Mouse (Mus musculus): ENCODE measurements around the gene Tuba8. TPM values are rescaled to one million over a fixed set of nuclear protein-coding genes. Genes with fewer than 3 reads are reported as not detected.
A peak's percentile ranks its signal among the peaks of the same experiment; 100 is the strongest.

Tuba8 gene
- total RNA-seq, 2 experiments from 2014 or later, result 201 to 248 TPM

DNA sequence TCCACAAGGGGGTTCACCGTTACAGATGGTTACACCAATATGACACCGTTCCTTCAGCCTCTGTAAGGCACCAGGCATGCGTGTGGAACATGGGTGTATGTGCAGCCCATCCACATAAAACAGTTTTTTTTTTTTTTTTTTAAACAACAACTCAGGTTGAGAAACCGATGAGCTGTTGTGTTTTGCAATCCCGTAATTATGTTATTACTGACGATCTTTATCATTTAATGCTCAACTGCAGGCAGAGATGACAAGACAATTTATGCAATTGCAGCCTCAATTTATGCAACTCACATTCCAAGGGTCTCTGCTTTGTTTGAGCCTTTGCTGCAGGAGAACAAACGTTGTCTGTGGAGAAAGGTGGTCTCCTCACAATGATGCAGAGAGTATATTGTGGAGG lies 30.6 kb upstream of the Tuba8 start:
- TF ChIP-seq CTCF (IDR thresholded peaks at IDR 0.05), result no peak
- DNase-seq, result no peak
- Histone ChIP-seq H3K4me3 (no peak overlapping the region), H3K27ac (no peak overlapping the region)
- intact Hi-C loops (cut with DNase I), result loop anchor here (1.0 to 5.0 kb wide), 5 partner anchors 50 to 281 kb away; partner anchors contain the start of genes Mical3 and Usp18

DNA sequence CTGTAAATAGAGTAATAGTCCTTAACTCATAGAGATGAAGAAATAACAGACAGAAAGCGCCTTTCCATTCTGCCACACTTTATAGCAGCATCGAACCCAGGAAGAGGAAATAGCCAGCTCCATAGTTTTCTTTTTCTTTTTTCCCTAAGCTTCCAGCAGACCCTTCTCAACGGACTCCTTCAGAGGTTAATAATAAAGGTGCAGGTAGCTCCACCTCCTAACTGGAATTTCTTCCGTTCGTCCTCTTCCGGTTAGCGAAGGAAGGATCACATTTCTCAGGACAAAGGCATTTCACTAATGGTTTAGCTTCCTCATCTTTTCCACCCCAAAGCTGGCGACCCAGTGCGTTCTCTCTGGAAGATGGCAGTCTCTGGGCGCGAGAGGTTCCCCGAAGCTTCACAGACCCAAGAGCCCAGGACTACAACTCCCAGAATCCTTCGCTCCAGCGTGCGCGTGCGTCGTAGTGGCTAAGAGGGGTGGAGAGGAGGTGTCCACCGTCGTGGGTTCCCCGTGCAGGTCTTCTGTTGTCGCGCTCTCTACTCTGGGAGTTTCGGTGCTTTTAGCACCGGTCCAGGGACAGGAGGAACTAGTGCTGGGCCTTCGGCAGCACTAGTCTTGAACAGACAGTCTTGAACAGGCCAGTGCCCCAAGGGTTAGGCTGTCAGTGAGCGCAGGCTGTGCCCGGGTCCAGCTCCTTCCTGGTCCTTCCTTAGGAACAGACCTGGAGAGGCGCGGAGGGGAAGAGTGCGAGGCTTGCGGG lies 26.9 kb upstream of the Tuba8 start, which contains the start of gene Pex26:
Pex26 (plus strand) TSS at position 254 of the 760 bp plus-strand sequence.
- no peak for TF ChIP-seq CTCF (IDR thresholded peaks at IDR 0.05)
- intact Hi-C loops (cut with DNase I), result loop anchor here (5.0 kb wide), 2 partner anchors 64 to 79 kb away; partner anchors contain the start of gene Usp18
- H3K27ac ChIP-seq, result peak within 1 kb of the TSS; percentile 89
- peak within 1 kb of the TSS; percentile 76 for H3K4me3 ChIP-seq
- peak; percentile 94 for DNase-seq

DNA sequence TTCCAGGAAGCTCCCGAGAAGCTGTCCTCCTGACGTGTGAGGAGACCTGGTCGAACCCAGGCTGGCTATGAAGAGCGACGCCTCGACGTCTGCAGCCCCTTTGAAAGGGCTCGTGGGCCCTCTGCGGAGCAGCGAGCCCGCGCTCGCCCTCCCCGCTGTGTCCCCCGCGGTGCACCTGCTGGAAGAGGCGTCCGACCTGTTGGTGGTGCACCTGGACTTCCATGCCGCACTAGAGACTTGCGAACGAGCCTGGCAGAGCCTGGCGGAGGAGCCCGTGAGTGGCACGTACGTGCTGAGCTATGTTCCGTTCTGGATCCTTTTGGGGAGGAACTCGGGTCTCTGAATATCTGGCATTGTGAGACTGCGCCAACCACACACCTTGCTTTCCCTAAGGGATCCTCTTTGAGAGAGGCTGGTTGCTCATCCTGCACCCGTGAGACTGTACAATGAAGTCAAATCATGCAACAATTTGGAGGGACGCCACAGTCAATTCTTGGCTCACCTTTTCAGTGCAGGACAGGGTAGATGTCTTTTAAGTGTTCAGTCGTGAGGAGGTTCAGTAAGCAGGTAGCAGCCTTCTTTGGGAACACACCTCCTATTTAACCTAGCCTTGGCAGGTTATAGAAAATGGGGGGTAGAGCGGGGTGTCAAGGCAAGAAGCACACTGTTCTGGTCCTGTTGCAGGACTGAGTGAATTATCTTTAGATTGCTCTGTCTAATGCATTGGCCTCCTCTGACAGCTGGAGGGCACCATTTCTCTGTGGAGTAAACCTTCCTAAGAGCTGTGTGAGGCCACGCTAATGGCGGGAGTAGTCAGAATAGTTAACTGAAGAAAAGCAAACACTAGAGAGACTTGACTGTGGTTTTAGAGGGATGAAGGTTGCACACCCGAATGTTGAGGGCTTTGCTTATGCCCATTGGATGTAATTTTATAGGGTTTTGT lies 26.0 kb upstream of the Tuba8 start:
- TF ChIP-seq CTCF (IDR thresholded peaks at IDR 0.05), result peak; percentile 84
- DNase-seq, result peak; percentile 66
- intact Hi-C loops (cut with DNase I), result loop anchor here (5.0 kb wide), 3 partner anchors 63 to 88 kb away; partner anchors contain the start of gene Usp18
- Histone ChIP-seq H3K27ac (peak overlapping the region; percentile 89), H3K4me3 (peak overlapping the region; percentile 76)

DNA sequence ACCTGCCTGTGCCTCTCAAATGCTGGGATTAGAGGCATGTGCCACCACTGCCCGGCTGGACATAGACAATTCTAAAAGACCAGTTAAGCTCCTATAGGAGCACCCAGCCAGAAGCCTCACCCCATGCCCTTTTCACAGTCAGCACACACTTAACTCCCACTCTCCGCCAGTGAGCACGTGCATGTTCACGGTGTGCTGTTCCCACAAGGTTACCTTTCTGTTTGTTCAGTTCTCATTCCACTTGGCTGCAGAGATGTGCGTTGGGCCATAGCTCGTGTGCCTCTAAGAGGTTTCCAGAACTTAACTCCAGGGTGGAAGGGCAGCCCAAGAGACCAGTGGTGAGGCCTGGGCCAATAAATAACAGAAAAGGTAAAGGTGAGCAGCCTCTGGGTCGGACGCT lies 25.3 kb upstream of the Tuba8 start:
- intact Hi-C loops (cut with DNase I), result loop anchor here (5.0 kb wide), 1 partner anchor 87 kb away; no protein-coding TSS in a partner anchor
- Histone ChIP-seq H3K27ac (peak overlapping the region; percentile 1; the same call in 1 of the 2 replicates), H3K4me3 (peak overlapping the region; percentile 76)
- no peak for TF ChIP-seq CTCF (IDR thresholded peaks at IDR 0.05)
- no peak for DNase-seq

DNA sequence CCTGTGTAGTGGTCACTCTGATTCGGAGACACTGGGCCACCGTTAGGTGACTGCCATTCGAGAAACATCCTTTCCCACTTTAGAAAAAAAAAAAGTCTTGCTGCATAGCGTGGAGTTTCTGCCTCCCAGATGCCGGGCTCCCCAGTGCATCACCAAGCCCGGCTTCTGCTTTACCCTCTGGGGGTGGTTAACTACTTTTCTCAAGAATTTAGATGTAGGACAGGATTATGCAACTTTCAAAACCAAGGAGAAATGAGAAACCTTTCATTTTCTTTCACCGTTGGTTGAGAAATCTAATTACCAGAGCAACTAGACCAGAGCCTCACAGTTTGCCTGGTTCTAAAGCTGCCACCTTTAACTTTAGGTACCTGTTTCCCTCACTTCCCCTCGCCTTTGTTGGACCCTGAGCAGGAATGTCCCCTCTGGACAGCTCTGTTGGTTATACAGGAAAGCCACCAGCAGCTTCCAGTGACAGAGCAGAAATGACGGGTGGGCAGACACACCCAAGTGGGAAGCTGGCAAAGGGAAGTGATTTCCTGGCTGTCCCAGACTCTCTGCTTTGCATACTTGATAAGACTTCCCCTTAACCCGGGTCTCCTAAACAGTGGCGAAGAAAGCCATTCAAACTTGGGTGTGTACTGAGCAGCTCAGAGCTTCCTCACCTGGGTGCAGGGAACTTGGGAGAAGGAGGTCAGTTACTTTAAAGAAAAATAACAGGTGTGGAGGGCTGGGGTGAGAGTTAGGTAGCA lies 19.1 kb upstream of the Tuba8 start:
- TF ChIP-seq CTCF (IDR thresholded peaks at IDR 0.05), result no peak
- H3K4me3 ChIP-seq, result no peak overlapping the region
- DNase-seq, result no peak
- intact Hi-C loops (cut with DNase I), result no loop called here
- no peak overlapping the region for H3K27ac ChIP-seq

DNA sequence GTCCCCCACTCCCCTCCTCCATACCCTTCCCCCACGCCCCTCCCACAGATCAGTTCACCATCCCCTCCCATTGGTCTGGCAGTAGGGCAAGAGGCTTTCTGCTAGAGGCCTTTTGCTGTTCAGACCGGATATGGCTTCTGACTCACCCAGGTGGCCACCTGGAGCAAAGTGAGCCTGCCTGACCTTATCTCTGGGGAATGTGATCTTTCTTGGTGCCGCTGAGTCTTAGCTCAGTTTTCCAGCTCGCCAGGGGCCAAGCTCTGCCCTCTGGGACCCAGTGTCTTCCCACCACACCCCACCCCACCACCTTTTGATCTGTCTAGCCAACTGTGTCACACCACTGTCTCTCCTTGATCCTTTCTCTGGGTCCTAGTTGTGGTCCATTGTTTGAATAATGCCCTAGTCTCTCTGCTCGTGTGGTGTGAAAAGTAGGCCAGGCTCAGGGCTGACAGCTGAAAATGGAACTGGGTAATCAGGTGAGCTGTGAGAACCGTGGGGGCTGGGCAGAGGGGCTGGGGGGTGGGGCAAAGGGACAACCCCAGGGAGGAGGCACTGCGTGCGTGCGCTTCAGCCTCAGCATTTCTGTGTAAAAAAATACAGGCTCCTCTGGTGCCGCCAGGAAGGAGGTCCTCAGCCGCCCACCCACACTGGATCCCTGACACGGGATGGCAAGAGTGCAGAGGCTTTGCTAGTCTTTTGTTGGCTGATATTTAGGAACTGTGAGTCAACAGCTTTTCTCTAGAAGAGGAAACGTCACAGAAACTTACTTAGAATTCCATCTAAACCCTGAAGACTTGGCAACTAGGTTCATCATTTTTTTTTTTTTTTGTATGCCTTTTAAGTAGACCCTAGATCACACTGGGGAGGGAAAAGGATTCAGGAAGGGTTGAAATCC lies 16.2 kb upstream of the Tuba8 start:
- TF ChIP-seq CTCF (IDR thresholded peaks at IDR 0.05), result no peak
- no peak overlapping the region for H3K27ac ChIP-seq
- DNase-seq, result no peak
- intact Hi-C loops (cut with DNase I), result no loop called here
- no peak overlapping the region for H3K4me3 ChIP-seq

DNA sequence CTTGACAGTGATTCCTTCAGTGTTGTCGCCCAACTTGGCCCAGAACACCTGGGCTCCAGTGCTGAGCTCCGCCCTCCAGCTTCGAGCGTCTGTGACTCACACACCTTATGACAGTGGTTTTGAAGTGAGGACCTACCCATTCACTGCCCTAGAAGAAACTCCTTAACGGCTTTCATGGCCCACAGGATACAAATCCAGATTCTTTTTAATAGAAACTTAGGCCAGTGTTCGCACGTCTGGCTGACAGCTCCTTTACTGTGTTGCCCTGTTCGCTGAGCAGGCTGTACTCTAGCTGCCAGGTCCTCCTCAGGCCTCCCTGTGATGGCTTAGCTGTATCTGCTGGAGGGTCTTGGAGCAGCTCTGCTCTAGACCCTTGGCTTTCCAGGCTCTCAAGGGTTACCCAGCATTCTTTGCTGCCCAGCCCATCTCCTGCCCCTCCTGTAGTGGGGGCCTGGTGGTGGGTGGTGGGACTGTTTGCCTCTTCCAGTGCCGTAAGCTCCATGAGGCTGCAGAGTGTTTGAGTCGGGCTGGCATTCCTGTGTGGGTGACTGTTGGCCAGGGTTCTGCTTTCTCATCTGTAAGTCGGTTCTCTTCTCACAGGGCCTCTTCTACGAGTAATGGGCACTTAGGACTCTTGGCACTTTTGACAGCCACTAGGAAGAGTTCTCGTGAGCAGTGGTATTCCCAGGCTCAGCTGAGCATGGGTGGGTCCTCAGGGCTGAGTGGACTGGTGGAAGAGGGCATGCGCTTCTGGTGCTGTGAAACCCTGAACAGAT lies 15.4 kb upstream of the Tuba8 start:
- Histone ChIP-seq H3K27ac (0 out of 2 replicates have a peak overlapping the region, but pooled peaks have one; percentile 17), H3K4me3 (no peak overlapping the region)
- no peak for TF ChIP-seq CTCF (IDR thresholded peaks at IDR 0.05)
- no peak for DNase-seq
- intact Hi-C loops (cut with DNase I), result no loop called here

DNA sequence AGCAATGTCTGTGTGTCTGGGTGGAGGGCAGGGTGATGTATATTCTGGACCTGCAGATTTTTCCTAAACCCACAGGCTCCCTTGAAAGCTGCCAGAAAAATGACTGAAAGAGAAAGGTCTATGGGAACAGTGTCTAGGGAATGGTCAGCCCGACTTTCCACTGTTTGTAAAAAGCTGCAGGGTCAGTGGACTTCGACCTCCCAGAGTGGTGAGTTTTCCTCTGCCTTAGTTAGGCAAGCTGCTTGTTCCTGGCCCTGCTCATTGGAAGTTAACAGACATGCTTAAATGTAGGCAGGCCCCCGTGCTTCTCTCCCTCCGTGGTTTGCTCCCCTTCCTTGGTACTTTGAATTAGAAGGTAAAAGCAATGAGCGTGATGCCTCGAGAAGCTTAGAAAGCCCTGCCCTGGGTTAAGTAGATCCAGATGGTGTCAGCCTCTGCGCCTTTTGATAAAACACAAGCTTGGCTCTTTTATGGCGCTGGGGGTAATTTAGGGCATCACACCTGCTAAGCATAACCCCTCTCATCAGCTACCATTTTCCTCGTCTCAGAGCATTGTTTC lies 12.6 kb upstream of the Tuba8 start:
- DNase-seq, result no peak
- Histone ChIP-seq H3K4me3 (no peak overlapping the region), H3K27ac (no peak overlapping the region)
- no peak for TF ChIP-seq CTCF (IDR thresholded peaks at IDR 0.05)
- intact Hi-C loops (cut with DNase I), result no loop called here

DNA sequence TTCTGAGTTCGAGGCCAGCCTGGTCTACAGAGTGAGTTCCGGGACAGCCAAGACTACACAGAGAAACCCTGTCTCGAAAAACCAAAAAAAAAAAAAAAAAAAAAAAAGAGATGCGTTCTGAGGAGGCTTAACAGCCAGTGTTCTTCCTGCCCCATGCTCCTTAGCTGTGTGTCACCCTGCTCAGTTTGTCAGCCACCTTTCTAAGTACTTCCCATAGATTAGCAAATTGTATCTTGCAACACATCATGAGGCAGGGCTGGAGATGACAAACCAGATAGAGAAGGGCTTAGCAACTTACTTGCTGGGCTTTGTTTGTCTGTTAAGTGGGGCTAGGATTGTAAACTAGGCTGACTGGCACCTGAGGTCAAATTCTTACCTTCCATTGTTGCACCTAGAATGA lies 10.0 kb upstream of the Tuba8 start:
- no peak overlapping the region for H3K27ac ChIP-seq
- no peak for TF ChIP-seq CTCF (IDR thresholded peaks at IDR 0.05)
- no peak for DNase-seq
- intact Hi-C loops (cut with DNase I), result no loop called here
- no peak overlapping the region for H3K4me3 ChIP-seq

DNA sequence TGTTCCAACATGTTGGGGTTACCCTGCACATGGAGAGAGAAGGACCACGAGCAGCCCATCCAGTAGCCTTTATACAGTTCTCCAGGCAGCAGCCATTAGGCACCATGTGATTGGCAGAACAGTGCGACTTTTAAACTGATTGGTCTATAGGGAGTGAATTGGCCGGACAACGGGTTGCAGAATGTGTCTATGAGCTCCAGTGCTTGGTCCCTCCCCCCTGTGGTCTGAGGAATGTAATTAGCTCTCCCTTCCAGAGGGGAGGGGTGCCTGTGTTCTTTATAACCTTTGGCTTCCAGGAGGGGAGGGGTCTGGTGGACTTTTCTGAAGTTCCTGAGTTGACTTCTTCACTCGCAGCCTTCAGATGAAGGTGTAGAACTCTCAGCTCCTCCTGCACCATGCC lies 8.5 kb upstream of the Tuba8 start:
- no peak overlapping the region for H3K4me3 ChIP-seq
- intact Hi-C loops (cut with DNase I), result no loop called here
- no peak for TF ChIP-seq CTCF (IDR thresholded peaks at IDR 0.05)
- no peak overlapping the region for H3K27ac ChIP-seq
- no peak for DNase-seq

Measured in gastrocnemius, adult 2 months (tissue).